10 mouse cellular contexts compared by ENCODE assay signal in genomic region chr1:153016465-153017163, GRCm38 (mm10).
DNase-seq lines count a peak whose midpoint lies in the region; TF ChIP-seq lines count a peak whose summit lies in the region.
"Had no signal": no experiment of that assay in that cellular context is flagged by ENCODE, and none has a peak within 500 bp of the region (broad histone marks: within the 10 kb centered on the region; RNA-seq: fewer than 3 reads in every experiment).

No protein-coding gene starts in this region.

- TF ChIP-seq POLR2A in brain, embryonic 14.5 days (IDR thresholded peaks at IDR 0.05; ENCODE audit: borderline replicate concordance, extremely low read depth, insufficient read depth, insufficient read length, poor library complexity, severe bottlenecking): no peak

- no peak for TF ChIP-seq CTCF in brain, embryonic 14.5 days (IDR thresholded peaks at IDR 0.05; ENCODE audit: borderline replicate concordance, extremely low read depth, insufficient read depth, insufficient read length)

- peak; percentile 57 to 70 for DNase-seq in cerebellum, postnatal 14 days
- DNase-seq in cerebellum, postnatal 36 days: no peak
- DNase-seq in kidney, postnatal 10 days: peak; percentile 28
- no peak for DNase-seq in kidney, adult 9 months
- peak; percentile 69 for DNase-seq in brain, embryonic 14.5 days (ENCODE audit: low read depth)
- peak; percentile 63 for DNase-seq in lung, postnatal 10 days
- DNase-seq in right cerebral cortex, adult 2 months (ENCODE audit: low spot score in 2 of 2): no peak
- DNase-seq in adrenal gland, postnatal 36 days: no peak
- DNase-seq: B cell, adult 2 months; cerebellum, adult 11 months had no signal

Comparison
In these comparisons a context has a peak if more than half of its experiments do, and no peak if none do; other contexts are left out.
1. DNase-seq: peak in cerebellum, postnatal 14 days (2 of 2), kidney, postnatal 10 days (single experiment), brain, embryonic 14.5 days (single experiment) and lung, postnatal 10 days (single experiment); none in cerebellum, postnatal 36 days (0 of 2), kidney, adult 9 months (single experiment), right cerebral cortex, adult 2 months (0 of 2) and adrenal gland, postnatal 36 days (0 of 2).